Mouse (Mus musculus) layer of hippocampus, adult 8-10 months (tissue): ENCODE measurements around the gene Mast3. TPM values are rescaled to one million over a fixed set of nuclear protein-coding genes. Genes with fewer than 3 reads are reported as not detected.

Experiments
- DNase-seq, 2 experiments: peaks; one replicate each; pipeline ENCODE4 v3.0.0; 2022; ENCODE audit warnings: low spot score in 2 of 2
- total RNA-seq, 4 experiments: library from RNA; stranded (reverse); gene quantifications; 2 replicates each; pipeline ENCODE4 v1.2.4; 2022

Gene Mast3
- 100 to 1,000 TPM; 340 to 427 (median 396) TPM for total RNA-seq

DNA sequence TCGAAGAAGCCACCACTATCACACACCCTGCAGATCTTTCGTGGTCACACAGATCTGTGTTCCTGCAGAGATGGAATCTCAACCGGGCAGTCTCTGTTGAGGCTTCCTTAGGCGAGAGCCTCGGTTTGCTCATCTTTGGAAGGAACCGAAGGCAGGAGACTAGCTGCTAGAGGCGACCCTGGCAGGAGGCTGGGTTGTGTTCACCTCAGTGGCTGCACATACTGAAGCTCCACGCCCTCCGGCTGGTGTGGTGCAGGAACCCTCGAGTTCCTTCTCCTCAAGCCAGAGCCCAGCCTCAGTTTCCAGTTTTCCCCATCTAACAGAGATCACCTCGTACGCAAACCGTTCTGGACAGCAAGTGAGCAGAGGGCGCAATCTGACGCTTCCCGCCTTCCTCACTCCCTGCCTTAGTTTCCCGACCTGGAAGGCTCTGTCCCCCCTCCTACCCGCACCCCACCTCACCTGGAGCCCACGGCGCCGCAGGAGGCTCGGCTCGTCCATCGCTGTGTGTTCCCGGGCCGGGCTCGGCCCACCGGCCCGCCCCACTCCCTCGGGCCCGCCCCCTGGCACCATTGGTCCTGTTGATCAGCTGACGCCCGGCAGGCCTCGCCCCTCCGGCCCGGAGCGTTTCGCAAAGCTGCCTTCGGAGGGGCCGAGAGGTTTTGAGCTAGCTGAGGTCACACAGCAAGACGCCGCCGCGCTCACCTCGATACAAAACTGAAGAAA is at the start of gene Mast3:
Mast3 (minus strand) TSS at position 574 of the 726 bp plus-strand sequence.
- peak in 1 of 2 experiments; percentile 79 for DNase-seq

DNA sequence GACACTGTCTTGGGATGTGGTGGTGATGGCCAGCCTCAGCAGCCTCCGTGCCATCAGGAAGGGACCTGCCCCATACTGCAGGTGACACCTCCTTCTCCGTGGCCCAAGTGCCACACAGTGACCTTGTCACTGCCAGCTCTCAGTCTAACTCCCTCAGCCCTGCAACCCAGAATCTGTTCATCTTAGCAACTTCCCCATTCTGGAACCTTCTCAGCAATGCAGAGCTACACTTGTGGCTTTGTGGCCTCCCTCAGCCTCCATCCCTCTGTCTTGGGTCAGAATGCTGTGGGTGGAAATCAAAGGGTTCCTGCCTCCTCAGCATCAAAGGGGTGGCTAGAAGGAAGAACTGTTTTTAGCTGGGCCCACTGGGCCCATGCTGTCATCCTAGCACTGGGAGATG is 49.0 kb upstream of the Mast3 start:
- no peak for DNase-seq

- no peak for DNase-seq
Measured at GRCm38 (mm10) chr8:70852595-70853231, 47.9 kb upstream of the Mast3 start.

GRCm38 (mm10) chr8:70851837-70852236 is 47.0 kb upstream of the Mast3 start:
- no peak for DNase-seq

DNA sequence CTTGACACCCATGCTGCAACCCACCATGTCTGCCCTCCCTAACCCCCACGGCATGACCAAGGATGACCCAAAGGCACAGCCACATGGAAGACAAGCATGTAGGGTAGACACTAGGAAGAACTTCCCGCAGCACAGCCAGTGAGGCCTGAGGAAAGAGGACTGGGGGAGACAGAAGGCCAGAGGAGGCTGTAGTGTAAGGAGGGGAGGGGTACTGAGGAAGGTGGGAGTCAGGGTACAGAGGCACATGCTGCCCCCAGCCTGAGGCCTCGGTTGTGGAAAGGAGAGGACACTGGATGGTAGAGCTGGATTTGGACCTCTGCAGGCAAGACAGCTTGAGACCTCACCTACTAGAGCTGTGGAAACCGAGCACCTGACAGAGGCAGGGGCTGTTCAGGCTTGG is 46.1 kb upstream of the Mast3 start:
- no peak for DNase-seq

- no peak for DNase-seq
Measured at GRCm38 (mm10) chr8:70850132-70850845, 45.4 kb upstream of the Mast3 start.

DNA sequence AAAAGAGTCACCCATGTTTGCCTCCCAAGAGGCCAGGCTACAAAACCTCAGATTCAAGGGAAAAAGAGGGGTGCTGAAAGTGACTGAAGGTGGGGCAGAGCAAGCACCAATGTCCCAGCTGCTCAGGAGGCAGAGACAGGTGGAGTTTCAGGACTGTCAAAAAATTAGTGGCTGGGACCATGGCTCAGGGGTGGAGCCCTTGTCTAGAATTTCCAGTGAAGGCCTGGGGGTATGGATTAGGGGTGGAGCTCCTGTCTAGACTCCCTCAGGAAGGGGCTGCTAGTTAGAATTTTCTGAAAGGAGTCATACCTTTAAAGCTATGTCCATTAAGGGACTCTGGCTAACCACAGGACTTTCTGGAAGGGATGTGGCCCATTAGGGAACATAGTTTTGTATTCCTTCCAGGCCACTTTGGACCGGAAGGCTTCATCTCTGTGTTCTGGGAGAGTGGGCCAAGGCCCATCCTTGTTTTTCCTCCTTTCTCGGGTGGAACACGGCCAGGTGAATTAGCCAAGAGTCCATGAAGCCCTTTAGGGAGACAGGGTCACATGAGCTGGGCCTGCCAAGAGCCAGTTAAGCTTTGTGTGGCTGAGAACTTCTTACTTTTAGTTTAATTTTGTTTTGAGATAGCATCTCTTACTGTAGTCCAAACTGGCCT is 44.6 kb upstream of the Mast3 start:
- no peak for DNase-seq

DNA sequence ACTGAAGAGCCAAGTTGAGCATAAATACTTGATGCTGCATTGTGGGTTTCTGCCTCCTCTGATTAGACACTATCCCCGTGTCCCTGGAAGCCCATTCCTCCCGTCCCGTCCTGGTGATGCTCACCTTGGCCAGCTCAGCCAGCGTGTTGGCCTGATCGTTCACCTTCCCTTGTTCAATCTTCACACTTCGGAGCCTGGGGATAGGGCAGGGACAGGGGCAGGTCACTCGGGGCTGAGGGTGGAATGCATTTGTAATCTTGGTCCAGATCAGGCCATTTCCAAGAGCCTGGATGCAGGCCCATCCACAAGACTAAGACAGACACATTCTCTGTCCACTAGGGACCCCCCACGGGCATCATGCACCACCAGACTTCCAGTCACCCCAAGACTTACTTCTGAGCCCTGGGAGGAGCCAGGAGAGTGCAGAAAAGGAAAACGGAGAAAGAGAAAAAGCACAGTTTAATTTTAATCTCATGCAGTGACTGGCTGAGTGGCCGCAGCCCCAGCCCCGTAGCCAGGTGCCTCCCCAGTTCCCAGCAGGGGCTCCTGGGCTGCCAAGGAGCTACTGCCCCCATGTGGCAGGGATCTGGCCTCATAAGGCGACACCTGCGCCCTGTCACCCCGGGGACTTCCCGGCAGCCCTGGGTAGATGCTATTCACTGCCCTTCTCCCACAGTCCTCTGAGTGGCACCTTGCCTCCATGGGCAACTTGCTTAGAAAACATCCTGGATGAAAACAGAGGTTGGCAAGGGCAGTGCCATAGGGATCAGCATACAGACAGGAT is 41.7 kb upstream of the Mast3 start:
- DNase-seq, result no peak

- DNase-seq, result no peak
Measured at GRCm38 (mm10) chr8:70845108-70845507, 40.3 kb upstream of the Mast3 start.

DNA sequence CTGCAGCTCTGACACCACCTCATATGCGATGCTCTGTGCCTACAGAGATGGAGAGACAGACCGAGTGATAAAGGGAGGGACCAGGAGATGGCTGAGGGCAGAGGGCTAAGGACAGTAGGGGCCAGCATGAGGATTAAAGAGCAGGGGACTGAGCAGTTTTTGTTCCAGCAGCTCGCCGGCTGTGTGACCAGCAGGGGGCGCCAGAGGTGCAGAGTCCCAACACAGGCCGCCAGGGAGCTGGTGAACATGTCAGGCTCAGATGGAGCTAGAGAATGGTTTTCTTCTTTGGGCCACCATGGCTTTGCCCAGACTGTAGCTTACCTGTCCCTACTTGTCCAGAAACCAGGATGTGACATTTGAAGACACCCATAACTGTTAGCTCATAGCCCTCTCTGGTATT is 39.7 kb upstream of the Mast3 start:
- peak; percentile 75 to 90 for DNase-seq

- no peak for DNase-seq
Measured at GRCm38 (mm10) chr8:70843941-70844340, 39.1 kb upstream of the Mast3 start.

DNA sequence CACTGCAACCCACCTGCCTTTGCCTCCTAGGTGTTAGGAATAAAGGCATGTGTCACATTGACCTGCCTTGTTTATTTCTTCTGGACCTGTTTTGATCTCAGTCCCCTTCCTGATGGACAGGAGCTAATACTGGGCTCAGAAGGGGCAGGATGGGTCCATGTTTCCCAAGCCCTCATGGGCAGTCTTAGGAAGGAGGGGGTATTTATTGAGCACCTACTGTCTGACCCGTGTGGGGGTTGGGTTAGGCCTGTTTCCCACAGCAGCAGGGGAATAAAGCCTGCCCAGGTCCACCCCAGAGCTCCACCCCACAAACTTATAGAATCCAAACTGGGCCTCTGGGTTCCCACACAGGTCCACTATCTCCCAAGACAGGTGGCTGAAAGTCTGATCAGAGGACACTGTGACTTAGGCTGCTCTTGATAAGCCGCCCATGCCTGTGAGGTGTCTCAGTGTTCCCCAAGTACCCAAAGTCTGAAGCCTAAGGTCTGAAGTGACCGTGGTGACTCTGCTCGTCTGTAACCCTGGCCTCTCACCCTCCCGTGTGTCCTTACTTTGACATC is 38.4 kb upstream of the Mast3 start:
- no peak for DNase-seq

DNA sequence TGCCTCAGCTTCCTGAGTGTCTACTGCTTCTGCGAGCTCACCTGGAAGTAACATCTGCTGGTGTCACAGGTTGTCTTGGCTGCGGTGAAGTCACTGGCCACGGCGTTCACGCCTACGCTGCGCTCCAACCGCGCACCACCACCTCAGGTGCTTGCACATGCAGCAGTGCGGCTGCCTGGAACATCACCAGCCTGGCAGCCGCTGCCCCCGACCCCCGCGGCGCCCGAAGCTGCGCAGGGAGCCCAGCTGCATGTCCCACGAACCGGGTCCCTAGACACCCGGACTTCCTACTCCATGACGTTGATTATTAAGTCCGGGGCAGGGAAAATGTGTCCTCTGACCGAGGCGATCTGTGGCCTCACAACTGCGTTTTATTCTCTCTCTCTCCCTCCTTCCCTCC is 37.6 kb upstream of the Mast3 start:
- no peak for DNase-seq

GRCm38 (mm10) chr8:70841147-70842072 is 36.6 kb upstream of the Mast3 start:
- peak; percentile 81 to 93 for DNase-seq

- no peak for DNase-seq
Measured at GRCm38 (mm10) chr8:70840590-70840989, 35.7 kb upstream of the Mast3 start.

GRCm38 (mm10) chr8:70839408-70840351 is 34.8 kb upstream of the Mast3 start, which contains the start of gene Arrdc2:
Gene Arrdc2 (minus strand): TSS chr8:70839720.
- peak; percentile 99 to 100 for DNase-seq

DNA sequence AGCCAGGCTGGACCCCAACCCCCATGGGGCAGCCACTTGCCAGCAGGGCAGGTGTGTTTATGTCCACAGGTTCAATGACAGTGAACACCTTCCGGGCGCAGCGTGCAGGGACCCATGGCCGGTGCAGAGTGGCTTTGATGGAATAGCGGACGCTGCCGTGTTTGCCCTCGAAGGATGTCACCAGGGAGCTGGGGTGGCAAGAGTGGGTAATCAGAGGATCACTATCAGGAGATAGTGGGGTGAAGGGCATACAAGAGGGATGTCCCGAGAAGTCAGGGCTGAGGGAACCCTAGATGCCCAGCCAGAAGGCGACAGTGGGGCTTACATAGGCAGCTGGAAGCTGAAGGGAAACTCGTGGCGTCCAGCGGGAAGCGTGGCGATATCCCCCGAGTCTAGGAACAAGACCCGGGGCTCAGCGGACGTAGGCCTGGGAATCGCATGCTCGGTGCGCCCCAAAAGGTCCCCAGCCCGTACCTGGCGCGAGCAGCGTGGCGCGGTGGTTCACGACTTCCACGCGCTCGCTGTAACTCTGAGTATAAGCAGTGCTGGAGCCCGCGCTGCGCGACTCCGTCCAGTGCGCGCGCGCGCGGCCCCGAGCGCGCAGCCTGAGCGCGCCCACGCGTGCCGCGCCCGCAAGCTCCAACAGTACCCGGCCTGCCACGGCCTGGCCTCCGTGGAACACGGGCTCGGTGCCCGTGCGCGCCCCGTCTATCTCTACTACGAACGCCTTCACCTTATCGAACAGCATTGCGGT is 34.0 kb upstream of the Mast3 start:
- no peak for DNase-seq

GRCm38 (mm10) chr8:70836666-70837065 is 31.8 kb upstream of the Mast3 start:
- DNase-seq, result no peak
